8 mouse cellular contexts compared by ENCODE assay signal in genomic region chr3:95280747-95281146, GRCm38 (mm10). TPM values are rescaled to one million over a fixed set of nuclear protein-coding genes. Genes with fewer than 3 reads are reported as not detected.
A peak's percentile ranks its signal among the peaks of the same experiment; 100 is the strongest.
DNase-seq lines count a peak whose midpoint lies in the region; ATAC-seq and TF ChIP-seq lines count a peak whose summit lies in the region.

No protein-coding gene starts in this region.

- H3K27ac ChIP-seq in hindbrain, embryonic 10.5 days: peak overlapping the region; percentile 96
- H3K27ac ChIP-seq in limb, embryonic 15.5 days: peak overlapping the region; percentile 94
- H3K27ac ChIP-seq in midbrain, postnatal 0 days (ENCODE audit: low read depth, low read length): peak overlapping the region; percentile 87

- ATAC-seq in limb, embryonic 15.5 days (ENCODE audit: insufficient number of reproducible peaks, low FRiP score, low TSS enrichment, low read depth): no peak
- ATAC-seq in midbrain, postnatal 0 days (ENCODE audit: low FRiP score): no peak

- no peaks in the 10 kb centered on the region; the same call in 1 of the 2 replicates for H3K36me3 ChIP-seq in hindbrain, embryonic 10.5 days
- no peaks in the 10 kb centered on the region for H3K36me3 ChIP-seq in limb, embryonic 15.5 days
- no peaks in the 10 kb centered on the region for H3K36me3 ChIP-seq in midbrain, postnatal 0 days (ENCODE audit: insufficient read depth, low read length)

- H3K27me3 ChIP-seq in hindbrain, embryonic 10.5 days (ENCODE audit: insufficient read depth, poor library complexity, severe bottlenecking): no peaks in the 10 kb centered on the region
- H3K27me3 ChIP-seq in limb, embryonic 15.5 days: no peaks in the 10 kb centered on the region
- no peaks in the 10 kb centered on the region for H3K27me3 ChIP-seq in midbrain, postnatal 0 days (ENCODE audit: insufficient read depth, low read length)

- WGBS in hindbrain, embryonic 10.5 days: 28% methylated on average over 8 of the region's 8 CpGs
- WGBS in limb, embryonic 15.5 days: 11% methylated on average over 8 of the region's 8 CpGs
- 19% methylated on average over 8 of the region's 8 CpGs for WGBS in midbrain, postnatal 0 days

- H3K4me3 ChIP-seq in hindbrain, embryonic 10.5 days: peak overlapping the region; percentile 78
- peak overlapping the region; percentile 64 for H3K4me3 ChIP-seq in limb, embryonic 15.5 days
- H3K4me3 ChIP-seq in midbrain, postnatal 0 days (ENCODE audit: low read depth, low read length): peak overlapping the region; percentile 73

- peak; percentile 7 for TF ChIP-seq CTCF in midbrain, postnatal 0 days (IDR thresholded peaks at IDR 0.05)

- peaks cover 34% of the 10 kb centered on the region for H3K4me1 ChIP-seq in hindbrain, embryonic 10.5 days (replicated peaks)
- peaks cover 24% of the 10 kb centered on the region for H3K4me1 ChIP-seq in limb, embryonic 15.5 days
- H3K4me1 ChIP-seq in midbrain, postnatal 0 days (ENCODE audit: insufficient read depth, low read length): peaks cover 9% of the 10 kb centered on the region; the same call in 1 of the 2 replicates

- H3K9ac ChIP-seq in limb, embryonic 15.5 days: peak overlapping the region; percentile 69
- H3K9ac ChIP-seq in midbrain, postnatal 0 days (replicated peaks; ENCODE audit: low read length, poor library complexity, severe bottlenecking): peak overlapping the region; percentile 93

- H3K4me2 ChIP-seq in limb, embryonic 15.5 days: peak overlapping the region; percentile 74
- peak overlapping the region; percentile 93 for H3K4me2 ChIP-seq in midbrain, postnatal 0 days (ENCODE audit: low read depth, low read length, poor library complexity, severe bottlenecking)

- no peaks in the 10 kb centered on the region for H3K9me3 ChIP-seq in hindbrain, embryonic 10.5 days
- H3K9me3 ChIP-seq in limb, embryonic 15.5 days: no peaks in the 10 kb centered on the region
- no peaks in the 10 kb centered on the region for H3K9me3 ChIP-seq in midbrain, postnatal 0 days (ENCODE audit: low read length)

- peak; percentile 49 for DNase-seq in thymus, postnatal 0 days (ENCODE audit: low spot score)
- no peak for DNase-seq in thymus, postnatal 10 days (ENCODE audit: low spot score in 2 of 2)
- peak; percentile 45 to 58 for DNase-seq in cerebellum, postnatal 14 days
- peak; percentile 18 for DNase-seq in hindbrain, embryonic 10.5 days (ENCODE audit: low spot score)
- peak; percentile 32 for DNase-seq in midbrain, postnatal 0 days (ENCODE audit: low spot score)
- DNase-seq in urinary bladder, postnatal 4 days (ENCODE audit: low spot score in 2 of 2): no peak
- no peak for DNase-seq in urinary bladder, postnatal 25 days (ENCODE audit: low spot score)

RNA-seq across cellular contexts. Expression of gene Mindy1, which starts 0.4 kb away (rescaled TPM):
- 20.1 and 22.8 TPM in 2 replicates for polyA plus RNA-seq in thymus, postnatal 0 days (2015; fragmentation: Nextera tagmentation; extraction: Ambion mirVana)
- polyA plus RNA-seq in hindbrain, embryonic 10.5 days (2016; fragmentation: Nextera tagmentation; extraction: Ambion mirVana): 33.9 and 44.1 TPM in 2 replicates
- polyA plus RNA-seq in limb, embryonic 15.5 days (2015; fragmentation: Nextera tagmentation; extraction: Ambion mirVana): 49.8 and 53.1 TPM in 2 replicates
- 36.5 and 37.1 TPM in 2 replicates for total RNA-seq in midbrain, postnatal 0 days (2014; rRNA removed)
- polyA plus RNA-seq in midbrain, postnatal 0 days (2015; fragmentation: Nextera tagmentation; extraction: Ambion mirVana): 34.8 and 36.5 TPM in 2 replicates

RNA-seq across cellular contexts. Expression of gene Prune1, which starts 1.1 kb away (rescaled TPM):
- 9.0 and 10.1 TPM in 2 replicates for polyA plus RNA-seq in thymus, postnatal 0 days (2015; fragmentation: Nextera tagmentation; extraction: Ambion mirVana)
- polyA plus RNA-seq in hindbrain, embryonic 10.5 days (2016; fragmentation: Nextera tagmentation; extraction: Ambion mirVana): 28.2 and 28.6 TPM in 2 replicates
- 22.7 and 31.6 TPM in 2 replicates for polyA plus RNA-seq in limb, embryonic 15.5 days (2015; fragmentation: Nextera tagmentation; extraction: Ambion mirVana)
- total RNA-seq in midbrain, postnatal 0 days (2014; rRNA removed): 78.9 and 93.8 TPM in 2 replicates
- polyA plus RNA-seq in midbrain, postnatal 0 days (2015; fragmentation: Nextera tagmentation; extraction: Ambion mirVana): 77.3 and 84.0 TPM in 2 replicates

RNA-seq across cellular contexts. Expression of gene Anxa9, which starts 26.2 kb away (rescaled TPM):
- 0.50 and 0.73 TPM in 2 replicates for polyA plus RNA-seq in thymus, postnatal 0 days (2015; fragmentation: Nextera tagmentation; extraction: Ambion mirVana)
- 2.0 and 2.1 TPM in 2 replicates for polyA plus RNA-seq in hindbrain, embryonic 10.5 days (2016; fragmentation: Nextera tagmentation; extraction: Ambion mirVana)
- 12.5 and 15.1 TPM in 2 replicates for polyA plus RNA-seq in limb, embryonic 15.5 days (2015; fragmentation: Nextera tagmentation; extraction: Ambion mirVana)
- 0.27 TPM in 1 of 2 replicates, not detected in the other for total RNA-seq in midbrain, postnatal 0 days (2014; rRNA removed)
- 0.32 TPM in 2 replicates for polyA plus RNA-seq in midbrain, postnatal 0 days (2015; fragmentation: Nextera tagmentation; extraction: Ambion mirVana)

RNA-seq across cellular contexts. Expression of gene Bnipl, which starts 29.8 kb away (rescaled TPM):
- 0.35 and 0.40 TPM in 2 replicates for polyA plus RNA-seq in thymus, postnatal 0 days (2015; fragmentation: Nextera tagmentation; extraction: Ambion mirVana)
- 0.60 and 0.63 TPM in 2 replicates for polyA plus RNA-seq in hindbrain, embryonic 10.5 days (2016; fragmentation: Nextera tagmentation; extraction: Ambion mirVana)
- polyA plus RNA-seq in limb, embryonic 15.5 days (2015; fragmentation: Nextera tagmentation; extraction: Ambion mirVana): 15.6 and 17.2 TPM in 2 replicates
- not detected in 2 replicates for total RNA-seq in midbrain, postnatal 0 days (2014; rRNA removed)
- not detected in 2 replicates for polyA plus RNA-seq in midbrain, postnatal 0 days (2015; fragmentation: Nextera tagmentation; extraction: Ambion mirVana)

RNA-seq across cellular contexts. Expression of gene Cers2, which starts 33.8 kb away (rescaled TPM):
- 120 and 126 TPM in 2 replicates for polyA plus RNA-seq in thymus, postnatal 0 days (2015; fragmentation: Nextera tagmentation; extraction: Ambion mirVana)
- 116 and 123 TPM in 2 replicates for polyA plus RNA-seq in hindbrain, embryonic 10.5 days (2016; fragmentation: Nextera tagmentation; extraction: Ambion mirVana)
- 154 and 157 TPM in 2 replicates for polyA plus RNA-seq in limb, embryonic 15.5 days (2015; fragmentation: Nextera tagmentation; extraction: Ambion mirVana)
- total RNA-seq in midbrain, postnatal 0 days (2014; rRNA removed): 58.5 and 62.7 TPM in 2 replicates
- polyA plus RNA-seq in midbrain, postnatal 0 days (2015; fragmentation: Nextera tagmentation; extraction: Ambion mirVana): 82.5 and 83.9 TPM in 2 replicates

Comparison
In these comparisons a context has a peak if more than half of its experiments do, and no peak if none do; other contexts are left out.
1. DNase-seq: peak in thymus, postnatal 0 days (single experiment), cerebellum, postnatal 14 days (2 of 2), hindbrain, embryonic 10.5 days (single experiment) and midbrain, postnatal 0 days (single experiment); none in thymus, postnatal 10 days (0 of 2), urinary bladder, postnatal 4 days (0 of 2) and urinary bladder, postnatal 25 days (single experiment).
2. Peak in every context shown above with its lines, with median percentiles within 50 percentile points of each other: H3K27ac ChIP-seq and H3K4me3 ChIP-seq.